Mouse (Mus musculus): ENCODE measurements around the gene Cog6. TPM values are rescaled to one million over a fixed set of nuclear protein-coding genes. Genes with fewer than 3 reads are reported as not detected.

Cog6 gene
- polyA plus RNA-seq, 1 experiment from 2014 or later: 59.0 TPM

GRCm38 (mm10) chr3:53038913-53039312 is 21.9 kb upstream of the Cog6 start:
- Histone ChIP-seq H3K36me3 (ENCODE audit: control insufficient read depth, insufficient read depth, low read length) (no peaks in the 10 kb centered on the region), H3K27ac (ENCODE audit: low read depth, low read length) (no peak overlapping the region), H3K4me3 (ENCODE audit: low read depth, low read length) (no peak overlapping the region), H3K9me3 (replicated peaks; ENCODE audit: control insufficient read depth, low read length) (no peaks in the 10 kb centered on the region), H3K4me2 (no peak overlapping the region), H3K4me1 (ENCODE audit: control insufficient read depth, insufficient read depth, low read length) (peaks cover 25% of the 10 kb centered on the region), H3K27me3 (ENCODE audit: control insufficient read depth, insufficient read depth, low read length) (no peaks in the 10 kb centered on the region), H3K9ac (ENCODE audit: low read depth, low read length) (no peak overlapping the region)
- WGBS (ENCODE audit: insufficient replicate concordance): 57% methylated on average over 5 of the region's 5 CpGs
- ATAC-seq (replicated peaks; ENCODE audit: insufficient number of reproducible peaks, low FRiP score, low TSS enrichment): no peak

GRCm38 (mm10) chr3:53036941-53037340 is 19.9 kb upstream of the Cog6 start:
- H3K9me3 ChIP-seq (replicated peaks; ENCODE audit: control insufficient read depth, low read length): no peaks in the 10 kb centered on the region
- no peaks in the 10 kb centered on the region for H3K27me3 ChIP-seq (ENCODE audit: control insufficient read depth, insufficient read depth, low read length)
- ATAC-seq (replicated peaks; ENCODE audit: insufficient number of reproducible peaks, low FRiP score, low TSS enrichment): no peak
- H3K36me3 ChIP-seq (ENCODE audit: control insufficient read depth, insufficient read depth, low read length): no peaks in the 10 kb centered on the region
- peaks cover 12% of the 10 kb centered on the region for H3K4me1 ChIP-seq (ENCODE audit: control insufficient read depth, insufficient read depth, low read length)
- 82% methylated on average over 7 of the region's 7 CpGs for WGBS (ENCODE audit: insufficient replicate concordance)
- no peak overlapping the region for H3K4me3 ChIP-seq (ENCODE audit: low read depth, low read length)
- no peak overlapping the region for H3K4me2 ChIP-seq
- H3K27ac ChIP-seq (ENCODE audit: low read depth, low read length): no peak overlapping the region
- no peak overlapping the region for H3K9ac ChIP-seq (ENCODE audit: low read depth, low read length)

DNA sequence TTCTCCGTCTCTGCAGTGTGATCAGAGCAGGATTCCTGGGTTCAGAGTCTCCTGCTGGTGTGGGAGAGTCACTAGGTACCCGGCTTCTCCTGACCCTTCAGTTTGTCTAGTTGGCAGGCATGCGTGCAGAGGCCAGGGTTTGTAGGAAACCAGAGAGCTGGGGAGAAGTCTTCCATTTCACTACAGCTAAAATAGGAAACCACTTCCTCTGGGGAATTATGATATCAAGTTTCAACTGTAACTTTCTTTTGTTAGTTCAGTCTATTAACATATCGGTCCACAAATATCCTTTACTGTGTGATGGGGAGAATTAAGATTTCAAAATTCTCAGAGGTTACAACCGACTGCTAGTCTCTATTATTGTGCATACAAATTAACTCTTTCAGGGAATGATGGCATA is 19.0 kb upstream of the Cog6 start:
- peaks cover 12% of the 10 kb centered on the region for H3K4me1 ChIP-seq (ENCODE audit: control insufficient read depth, insufficient read depth, low read length)
- no peak overlapping the region for H3K4me3 ChIP-seq (ENCODE audit: low read depth, low read length)
- no peak overlapping the region for H3K9ac ChIP-seq (ENCODE audit: low read depth, low read length)
- H3K9me3 ChIP-seq (replicated peaks; ENCODE audit: control insufficient read depth, low read length): no peaks in the 10 kb centered on the region
- 68% methylated on average over 5 of the region's 5 CpGs for WGBS (ENCODE audit: insufficient replicate concordance)
- no peaks in the 10 kb centered on the region for H3K36me3 ChIP-seq (ENCODE audit: control insufficient read depth, insufficient read depth, low read length)
- H3K27ac ChIP-seq (ENCODE audit: low read depth, low read length): no peak overlapping the region
- H3K27me3 ChIP-seq (ENCODE audit: control insufficient read depth, insufficient read depth, low read length): no peaks in the 10 kb centered on the region
- H3K4me2 ChIP-seq: no peak overlapping the region
- no peak for ATAC-seq (replicated peaks; ENCODE audit: insufficient number of reproducible peaks, low FRiP score, low TSS enrichment)

- H3K27ac ChIP-seq (ENCODE audit: low read depth, low read length): no peak overlapping the region
- no peaks in the 10 kb centered on the region for H3K9me3 ChIP-seq (replicated peaks; ENCODE audit: control insufficient read depth, low read length)
- no peak overlapping the region for H3K4me2 ChIP-seq
- no peaks in the 10 kb centered on the region for H3K36me3 ChIP-seq (ENCODE audit: control insufficient read depth, insufficient read depth, low read length)
- no peak overlapping the region for H3K9ac ChIP-seq (ENCODE audit: low read depth, low read length)
- no peaks in the 10 kb centered on the region for H3K27me3 ChIP-seq (ENCODE audit: control insufficient read depth, insufficient read depth, low read length)
- peaks cover 6% of the 10 kb centered on the region for H3K4me1 ChIP-seq (ENCODE audit: control insufficient read depth, insufficient read depth, low read length)
- 17% methylated on average over 3 of the region's 3 CpGs for WGBS (ENCODE audit: insufficient replicate concordance)
- no peak overlapping the region for H3K4me3 ChIP-seq (ENCODE audit: low read depth, low read length)
- no peak for ATAC-seq (replicated peaks; ENCODE audit: insufficient number of reproducible peaks, low FRiP score, low TSS enrichment)
Observed at GRCm38 (mm10) chr3:53033448-53033847, 16.4 kb upstream of the Cog6 start.

GRCm38 (mm10) chr3:53032432-53032831 is 15.4 kb upstream of the Cog6 start:
- H3K36me3 ChIP-seq (ENCODE audit: control insufficient read depth, insufficient read depth, low read length): no peaks in the 10 kb centered on the region
- H3K9me3 ChIP-seq (replicated peaks; ENCODE audit: control insufficient read depth, low read length): no peaks in the 10 kb centered on the region
- peaks cover 6% of the 10 kb centered on the region for H3K4me1 ChIP-seq (ENCODE audit: control insufficient read depth, insufficient read depth, low read length)
- no peaks in the 10 kb centered on the region for H3K27me3 ChIP-seq (ENCODE audit: control insufficient read depth, insufficient read depth, low read length)
- H3K4me3 ChIP-seq (ENCODE audit: low read depth, low read length): no peak overlapping the region
- no peak for ATAC-seq (replicated peaks; ENCODE audit: insufficient number of reproducible peaks, low FRiP score, low TSS enrichment)
- H3K27ac ChIP-seq (ENCODE audit: low read depth, low read length): no peak overlapping the region
- H3K4me2 ChIP-seq: no peak overlapping the region
- H3K9ac ChIP-seq (ENCODE audit: low read depth, low read length): no peak overlapping the region
- 14% methylated on average over 5 of the region's 5 CpGs for WGBS (ENCODE audit: insufficient replicate concordance)

GRCm38 (mm10) chr3:53031586-53031985 is 14.5 kb upstream of the Cog6 start:
- 39% methylated on average over 6 of the region's 6 CpGs for WGBS (ENCODE audit: insufficient replicate concordance)
- no peaks in the 10 kb centered on the region for H3K36me3 ChIP-seq (ENCODE audit: control insufficient read depth, insufficient read depth, low read length)
- H3K4me2 ChIP-seq: no peak overlapping the region
- H3K9ac ChIP-seq (ENCODE audit: low read depth, low read length): no peak overlapping the region
- no peaks in the 10 kb centered on the region for H3K27me3 ChIP-seq (ENCODE audit: control insufficient read depth, insufficient read depth, low read length)
- ATAC-seq (replicated peaks; ENCODE audit: insufficient number of reproducible peaks, low FRiP score, low TSS enrichment): no peak
- no peak overlapping the region for H3K4me3 ChIP-seq (ENCODE audit: low read depth, low read length)
- peaks cover 6% of the 10 kb centered on the region for H3K4me1 ChIP-seq (ENCODE audit: control insufficient read depth, insufficient read depth, low read length)
- H3K9me3 ChIP-seq (replicated peaks; ENCODE audit: control insufficient read depth, low read length): no peaks in the 10 kb centered on the region
- H3K27ac ChIP-seq (ENCODE audit: low read depth, low read length): no peak overlapping the region

GRCm38 (mm10) chr3:53029046-53029445 is 12.0 kb upstream of the Cog6 start:
- Histone ChIP-seq H3K4me3 (ENCODE audit: low read depth, low read length) (no peak overlapping the region), H3K36me3 (ENCODE audit: control insufficient read depth, insufficient read depth, low read length) (no peaks in the 10 kb centered on the region), H3K27me3 (ENCODE audit: control insufficient read depth, insufficient read depth, low read length) (no peaks in the 10 kb centered on the region), H3K27ac (ENCODE audit: low read depth, low read length) (no peak overlapping the region), H3K9me3 (replicated peaks; ENCODE audit: control insufficient read depth, low read length) (no peaks in the 10 kb centered on the region), H3K4me2 (no peak overlapping the region), H3K9ac (ENCODE audit: low read depth, low read length) (no peak overlapping the region), H3K4me1 (ENCODE audit: control insufficient read depth, insufficient read depth, low read length) (peaks cover 3% of the 10 kb centered on the region; the same call in 1 of the 2 replicates)
- ATAC-seq (replicated peaks; ENCODE audit: insufficient number of reproducible peaks, low FRiP score, low TSS enrichment): no peak
- 19% methylated on average over 7 of the region's 7 CpGs for WGBS (ENCODE audit: insufficient replicate concordance)

GRCm38 (mm10) chr3:53027333-53027732 is 10.3 kb upstream of the Cog6 start:
- ATAC-seq (replicated peaks; ENCODE audit: insufficient number of reproducible peaks, low FRiP score, low TSS enrichment): no peak
- WGBS (ENCODE audit: insufficient replicate concordance): 65% methylated on average over 4 of the region's 4 CpGs

GRCm38 (mm10) chr3:53007411-53007810 is 9.6 kb downstream of the Cog6 start:
- Histone ChIP-seq H3K4me2 (no peak overlapping the region), H3K4me3 (ENCODE audit: low read depth, low read length) (no peak overlapping the region), H3K4me1 (ENCODE audit: control insufficient read depth, insufficient read depth, low read length) (no peaks in the 10 kb centered on the region), H3K27me3 (ENCODE audit: control insufficient read depth, insufficient read depth, low read length) (no peaks in the 10 kb centered on the region), H3K9ac (ENCODE audit: low read depth, low read length) (no peak overlapping the region), H3K36me3 (ENCODE audit: control insufficient read depth, insufficient read depth, low read length) (peaks cover 14% of the 10 kb centered on the region), H3K27ac (ENCODE audit: low read depth, low read length) (no peak overlapping the region), H3K9me3 (replicated peaks; ENCODE audit: control insufficient read depth, low read length) (no peaks in the 10 kb centered on the region)
- ATAC-seq (replicated peaks; ENCODE audit: insufficient number of reproducible peaks, low FRiP score, low TSS enrichment): no peak
- WGBS (ENCODE audit: insufficient replicate concordance): 87% methylated on average over 8 of the region's 8 CpGs

More at GRCm38 (mm10) chr3:53027333-53027732, 10.3 kb upstream of the Cog6 start:
- Histone ChIP-seq H3K9ac (ENCODE audit: low read depth, low read length) (no peak overlapping the region), H3K27me3 (ENCODE audit: control insufficient read depth, insufficient read depth, low read length) (no peaks in the 10 kb centered on the region), H3K4me2 (no peak overlapping the region), H3K36me3 (ENCODE audit: control insufficient read depth, insufficient read depth, low read length) (no peaks in the 10 kb centered on the region), H3K9me3 (replicated peaks; ENCODE audit: control insufficient read depth, low read length) (no peaks in the 10 kb centered on the region), H3K27ac (ENCODE audit: low read depth, low read length) (no peak overlapping the region), H3K4me3 (ENCODE audit: low read depth, low read length) (no peak overlapping the region), H3K4me1 (ENCODE audit: control insufficient read depth, insufficient read depth, low read length) (peaks cover 1% of the 10 kb centered on the region; the same call in 1 of the 2 replicates)
